Mouse (Mus musculus) spleen, postnatal 14 days (tissue): ENCODE results near the gene Best1.
A peak's percentile ranks its signal among the peaks of the same experiment; 100 is the strongest.

Source experiments
- DNase-seq, 2 experiments: peaks; one replicate each; pipeline ENCODE4 v3.0.0; 2021 to 2022; ENCODE audit warnings: low spot score in 2 of 2

Best1 gene

GRCm38 (mm10) chr19:10001206-10001969, at the start of gene Best1, which contains the start of gene Rab3il1:
Gene Best1, minus strand, starts transcription at chr19:10001633.
Gene Rab3il1, plus strand, starts transcription at chr19:10001669.
- DNase-seq = no peak

- no peak for DNase-seq
These were observed 49.0 kb upstream of the Best1 start for GRCm38 (mm10) chr19:10050438-10050837.

- no peak for DNase-seq
These were observed 48.1 kb upstream of the Best1 start for GRCm38 (mm10) chr19:10049533-10049932.

- no peak for DNase-seq
These were observed 45.5 kb upstream of the Best1 start for GRCm38 (mm10) chr19:10046983-10047382.

- DNase-seq = no peak
These were observed 44.9 kb upstream of the Best1 start for GRCm38 (mm10) chr19:10046346-10046745.

- DNase-seq = no peak
These were observed 44.3 kb upstream of the Best1 start for GRCm38 (mm10) chr19:10045707-10046106.

GRCm38 (mm10) chr19:10043643-10044042, 42.2 kb upstream of the Best1 start:
- DNase-seq = no peak

- DNase-seq = no peak
These were observed 41.4 kb upstream of the Best1 start for GRCm38 (mm10) chr19:10042816-10043215.

- peak; percentile 42 to 47 for DNase-seq
These were observed 40.8 kb upstream of the Best1 start for GRCm38 (mm10) chr19:10042232-10042631.

GRCm38 (mm10) chr19:10041388-10042148, 40.1 kb upstream of the Best1 start, which contains the start of gene Fads3:
Gene Fads3, plus strand, starts transcription at chr19:10041569.
- peak; percentile 56 to 65 for DNase-seq

GRCm38 (mm10) chr19:10040866-10041387, 39.5 kb upstream of the Best1 start:
- DNase-seq = no peak

- no peak for DNase-seq
These were observed 38.2 kb upstream of the Best1 start for GRCm38 (mm10) chr19:10039615-10040014.

- no peak for DNase-seq
These were observed 37.5 kb upstream of the Best1 start for GRCm38 (mm10) chr19:10038910-10039309.

GRCm38 (mm10) chr19:10038364-10038763, 36.9 kb upstream of the Best1 start:
- no peak for DNase-seq

- DNase-seq = no peak
These were observed 36.1 kb upstream of the Best1 start for GRCm38 (mm10) chr19:10037534-10037933.

- peak; percentile 70 to 87 for DNase-seq
These were observed 33.5 kb upstream of the Best1 start for GRCm38 (mm10) chr19:10034785-10035447.

GRCm38 (mm10) chr19:10034356-10034755, 32.9 kb upstream of the Best1 start:
- no peak for DNase-seq

- peak in 1 of 2 experiments; percentile 53 for DNase-seq
These were observed 32.0 kb upstream of the Best1 start for GRCm38 (mm10) chr19:10033211-10033973.

- DNase-seq = no peak
These were observed 28.3 kb upstream of the Best1 start for GRCm38 (mm10) chr19:10029746-10030145.

- DNase-seq = no peak
These were observed 23.9 kb upstream of the Best1 start for GRCm38 (mm10) chr19:10025169-10025875.
